Mouse (Mus musculus) lung, embryonic 14.5 days (tissue): ENCODE results near the gene Tnfrsf25. TPM values are rescaled to one million over a fixed set of nuclear protein-coding genes. Genes with fewer than 3 reads are reported as not detected.

Experiments
- ATAC-seq: fragments of 200-750 bp; cut with Nextera tagmentation; 2 replicates; pipeline ENCODE4 v1.8.0; 2017; ENCODE audit warnings: mild to moderate bottlenecking, moderate TSS enrichment, moderate library complexity; ENCODE audit not compliant: insufficient read depth
- DNase-seq: peaks from one replicate; pipeline ENCODE4 v3.0.0-alpha.2; 2015
- H3K27ac ChIP-seq: fragments of 300-500 bp; sonication (generic); 2 replicates; pipeline ENCODE4 v1.5.1; 2014; ENCODE audit warnings: low read depth, mild to moderate bottlenecking, moderate library complexity
- H3K27me3 ChIP-seq: fragments of 300-500 bp; sonication (generic); 2 replicates; pipeline ENCODE4 v1.6.1; 2014; ENCODE audit warnings: low read length, control low read depth; ENCODE audit not compliant: insufficient read depth
- H3K36me3 ChIP-seq: fragments of 300-500 bp; sonication (generic); 2 replicates; pipeline ENCODE4 v1.6.1; 2014; ENCODE audit warnings: control low read depth; ENCODE audit not compliant: insufficient read depth
- H3K4me1 ChIP-seq: fragments of 300-500 bp; sonication (generic); 2 replicates; pipeline ENCODE4 v1.6.1; 2014; ENCODE audit warnings: antibody characterized with exemption, control low read depth; ENCODE audit not compliant: insufficient read depth
- H3K4me2 ChIP-seq: fragments of 300-500 bp; sonication (generic); 2 replicates; pipeline ENCODE4 v1.6.1; 2014; ENCODE audit warnings: mild to moderate bottlenecking
- H3K4me3 ChIP-seq: fragments of 300-500 bp; sonication (generic); 2 replicates; pipeline ENCODE4 v1.5.1; 2014; ENCODE audit warnings: low read depth, low read length
- H3K9ac ChIP-seq: fragments of 300-500 bp; sonication (generic); 2 replicates; pipeline ENCODE4 v1.6.1; 2014
- H3K9me3 ChIP-seq: fragments of 300-500 bp; sonication (generic); 2 replicates; pipeline ENCODE4 v1.6.1; 2016; ENCODE audit warnings: low read depth, low read length, control low read depth
- CTCF ChIP-seq: IDR thresholded peaks from 2 replicates; pipeline ENCODE4 v1.5.1; 2016; ENCODE audit warnings: antibody characterized with exemption, low read depth
- WGBS: fragments of 180-500 bp; shearing (Covaris S2); extraction: QIAGEN DNeasy Blood & Tissue Kit; methylation state at CpG from one replicate; pipeline ENCODE4 v1.1.7; 2014; 5-methylcytosine and 5-hydroxymethylcytosine counted together
- polyA plus RNA-seq: library from polyadenylated mRNA; unstranded; fragments of >200 nt; fragmentation: Nextera tagmentation; extraction: Ambion mirVana; gene quantifications from 2 replicates; pipeline ENCODE4 v1.2.1, GENCODE M21; 2014

Gene Tnfrsf25
- polyA plus RNA-seq, 1 experiment from 2014 or later = 0.75 TPM

DNA sequence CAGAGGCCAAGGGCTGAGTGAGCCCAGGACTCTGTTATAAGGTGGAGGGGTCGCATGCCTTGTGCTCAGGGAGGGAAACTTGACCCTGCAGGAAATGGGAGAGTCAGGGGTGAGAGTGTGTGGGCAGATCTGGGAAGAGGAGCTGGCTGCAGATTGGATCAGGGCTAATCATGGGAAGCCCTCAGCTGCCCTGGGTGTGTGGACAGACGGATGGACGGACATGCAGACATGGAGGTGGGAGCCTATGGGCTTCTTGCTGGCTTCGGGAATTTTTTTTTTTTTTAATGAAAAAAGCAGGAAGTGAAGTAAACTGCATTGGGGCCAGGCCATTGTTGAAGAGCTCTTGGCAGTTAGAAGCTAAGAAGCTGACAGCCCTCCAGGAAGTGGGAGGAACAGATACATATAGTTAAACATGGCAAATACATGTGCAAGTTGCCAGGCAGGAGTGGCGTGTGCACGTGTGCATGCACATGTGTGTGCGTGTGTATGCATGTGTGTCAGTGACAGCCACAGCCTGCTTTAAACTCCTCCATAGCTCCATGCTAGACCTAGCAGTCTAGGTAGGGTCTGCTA lies 14.6 kb upstream of the Tnfrsf25 start:
- Histone ChIP-seq H3K4me2 (no peak overlapping the region), H3K27ac (peak overlapping the region; percentile 70; the same call in 1 of the 2 replicates), H3K36me3 (peaks cover 37% of the 10 kb centered on the region), H3K27me3 (no peaks in the 10 kb centered on the region), H3K4me3 (no peak overlapping the region), H3K9me3 (no peaks in the 10 kb centered on the region), H3K9ac (no peak overlapping the region; the same call in 1 of the 2 replicates), H3K4me1 (no peaks in the 10 kb centered on the region)
- DNase-seq = peak; percentile 41
- 57% methylated on average over 7 of the region's 7 CpGs for WGBS
- ATAC-seq = no peak
- TF ChIP-seq CTCF = no peak

DNA sequence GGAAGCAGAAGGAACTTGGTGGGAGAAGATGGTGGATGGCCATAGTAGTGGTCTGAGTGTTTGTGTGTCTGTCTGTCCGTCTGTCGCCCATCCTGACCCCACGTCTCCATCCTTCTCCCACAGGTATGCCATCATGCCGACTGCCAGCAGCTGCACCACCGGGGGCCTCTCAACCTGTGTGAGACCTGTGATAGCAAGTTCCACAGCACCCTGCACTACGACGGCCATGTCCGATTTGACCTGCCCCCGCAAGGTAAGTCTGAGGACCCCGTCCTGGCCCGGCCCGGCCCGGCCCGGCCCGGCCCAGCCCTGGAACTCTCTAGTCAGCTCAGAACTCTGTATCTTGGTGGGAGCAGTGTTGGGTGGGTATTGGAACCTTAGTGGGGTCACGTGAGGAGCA lies 13.8 kb upstream of the Tnfrsf25 start:
- Histone ChIP-seq H3K36me3 (peaks cover 43% of the 10 kb centered on the region), H3K9ac (no peak overlapping the region; the same call in 1 of the 2 replicates), H3K27ac (no peak overlapping the region), H3K4me3 (no peak overlapping the region), H3K4me1 (no peaks in the 10 kb centered on the region), H3K4me2 (no peak overlapping the region), H3K27me3 (no peaks in the 10 kb centered on the region), H3K9me3 (no peaks in the 10 kb centered on the region)
- 93% methylated on average over 16 of the region's 16 CpGs for WGBS
- DNase-seq = no peak
- no peak for TF ChIP-seq CTCF
- no peak for ATAC-seq

DNA sequence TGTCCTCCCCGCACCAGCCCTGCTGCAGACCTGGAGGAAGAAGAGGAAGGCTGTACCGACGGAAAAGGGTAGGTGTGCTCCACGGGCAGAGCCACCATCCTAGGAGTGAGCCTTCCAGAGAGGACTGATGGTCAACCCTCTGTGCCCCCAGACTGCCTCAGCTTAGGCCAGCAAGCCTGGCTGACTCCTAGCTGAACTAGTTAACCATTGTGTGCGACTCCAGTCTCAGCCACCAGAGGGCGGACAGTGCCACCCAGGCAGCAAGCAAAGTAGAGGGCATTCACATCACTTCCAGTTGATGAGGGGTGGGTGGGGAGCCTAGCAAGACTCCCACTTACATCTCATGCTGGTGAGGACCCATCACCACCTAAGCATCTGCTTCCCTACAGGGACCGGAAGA lies 12.7 kb upstream of the Tnfrsf25 start:
- Histone ChIP-seq H3K9ac (no peak overlapping the region), H3K27me3 (no peaks in the 10 kb centered on the region), H3K4me2 (no peak overlapping the region), H3K36me3 (peaks cover 52% of the 10 kb centered on the region), H3K27ac (no peak overlapping the region), H3K9me3 (no peaks in the 10 kb centered on the region), H3K4me3 (no peak overlapping the region), H3K4me1 (no peaks in the 10 kb centered on the region; the same call in none of the 2 replicates)
- ATAC-seq (no peak), DNase-seq (peak; percentile 85)
- WGBS = 46% methylated on average over 7 of the region's 7 CpGs
- peak; percentile 91 for TF ChIP-seq CTCF

GRCm38 (mm10) chr4:152106746-152107145 lies 9.0 kb upstream of the Tnfrsf25 start:
- no peaks in the 10 kb centered on the region for H3K27me3 ChIP-seq
- H3K9me3 ChIP-seq = no peaks in the 10 kb centered on the region
- peak overlapping the region; percentile 77 for H3K4me2 ChIP-seq
- 0 out of 2 replicates have a peak overlapping the region, but pooled peaks have one; percentile 91 for H3K27ac ChIP-seq
- H3K4me1 ChIP-seq = no peaks in the 10 kb centered on the region; the same call in none of the 2 replicates
- ATAC-seq (no peak), DNase-seq (peak; percentile 26)
- peak; percentile 47 for TF ChIP-seq CTCF
- no peak overlapping the region for H3K9ac ChIP-seq
- WGBS = 64% methylated on average over 9 of the region's 9 CpGs
- no peak overlapping the region for H3K4me3 ChIP-seq
- H3K36me3 ChIP-seq = peaks cover 83% of the 10 kb centered on the region

- peak overlapping the region; percentile 42; the same call in 1 of the 2 replicates for H3K9ac ChIP-seq
- peak overlapping the region; percentile 77 for H3K4me2 ChIP-seq
- no peaks in the 10 kb centered on the region for H3K27me3 ChIP-seq
- peak; percentile 86 for ATAC-seq
- TF ChIP-seq CTCF = no peak
- H3K4me1 ChIP-seq = no peaks in the 10 kb centered on the region; the same call in none of the 2 replicates
- peak; percentile 80 for DNase-seq
- no peaks in the 10 kb centered on the region for H3K9me3 ChIP-seq
- WGBS = 14% methylated on average over 24 of the region's 24 CpGs
- H3K36me3 ChIP-seq = peaks cover 83% of the 10 kb centered on the region
- H3K27ac ChIP-seq = peak overlapping the region; percentile 91
- H3K4me3 ChIP-seq = peak overlapping the region; percentile 36
These were observed 8.2 kb upstream of the Tnfrsf25 start for GRCm38 (mm10) chr4:152107493-152107892.

DNA sequence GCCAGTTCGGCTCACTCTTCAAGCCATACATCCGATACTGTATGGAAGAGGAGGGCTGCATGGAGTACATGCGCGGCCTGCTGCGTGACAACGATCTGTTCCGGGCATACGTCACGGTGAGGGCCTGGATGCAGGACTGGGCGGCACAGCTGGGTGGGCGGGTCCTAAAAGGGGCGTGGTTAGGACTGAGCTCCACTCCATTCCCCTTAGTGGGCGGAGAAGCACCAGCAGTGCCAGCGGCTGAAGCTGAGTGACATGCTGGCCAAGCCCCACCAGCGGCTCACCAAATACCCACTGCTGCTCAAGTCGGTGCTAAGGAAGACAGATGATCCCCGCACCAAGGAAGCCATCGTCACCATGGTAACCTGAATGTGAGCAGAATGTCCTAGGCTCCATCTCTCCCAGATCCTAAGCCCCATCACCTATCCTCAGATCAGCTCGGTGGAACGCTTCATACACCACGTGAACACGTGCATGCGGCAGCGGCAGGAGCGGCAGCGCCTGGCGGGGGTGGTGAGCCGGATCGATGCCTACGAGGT lies 7.7 kb upstream of the Tnfrsf25 start:
- Histone ChIP-seq H3K27me3 (no peaks in the 10 kb centered on the region), H3K9ac (peak overlapping the region; percentile 42; the same call in 1 of the 2 replicates), H3K4me3 (peak overlapping the region; percentile 36), H3K36me3 (peaks cover 83% of the 10 kb centered on the region), H3K27ac (peak overlapping the region; percentile 91), H3K4me1 (no peaks in the 10 kb centered on the region; the same call in none of the 2 replicates), H3K9me3 (no peaks in the 10 kb centered on the region), H3K4me2 (peak overlapping the region; percentile 77)
- WGBS = 18% methylated on average over 30 of the region's 30 CpGs
- no peak for TF ChIP-seq CTCF
- DNase-seq (peak; percentile 94), ATAC-seq (peak; percentile 92)

- Histone ChIP-seq H3K36me3 (peaks cover 83% of the 10 kb centered on the region), H3K4me1 (no peaks in the 10 kb centered on the region; the same call in none of the 2 replicates), H3K27me3 (no peaks in the 10 kb centered on the region), H3K4me3 (no peak overlapping the region), H3K9ac (no peak overlapping the region), H3K27ac (no peak overlapping the region), H3K9me3 (no peaks in the 10 kb centered on the region), H3K4me2 (peak overlapping the region; percentile 77)
- ATAC-seq (no peak), DNase-seq (no peak)
- 82% methylated on average over 5 of the region's 5 CpGs for WGBS
- no peak for TF ChIP-seq CTCF
These were observed 7.1 kb upstream of the Tnfrsf25 start for GRCm38 (mm10) chr4:152108673-152109072.
